Mouse (Mus musculus): ENCODE results near the gene Uqcc2. TPM values are rescaled to one million over a fixed set of nuclear protein-coding genes. Genes with fewer than 3 reads are reported as not detected.
A peak's percentile ranks its signal among the peaks of the same experiment; 100 is the strongest.

Gene Uqcc2
- total RNA-seq, 2 experiments from 2014 or later = 182 to 220 TPM

DNA sequence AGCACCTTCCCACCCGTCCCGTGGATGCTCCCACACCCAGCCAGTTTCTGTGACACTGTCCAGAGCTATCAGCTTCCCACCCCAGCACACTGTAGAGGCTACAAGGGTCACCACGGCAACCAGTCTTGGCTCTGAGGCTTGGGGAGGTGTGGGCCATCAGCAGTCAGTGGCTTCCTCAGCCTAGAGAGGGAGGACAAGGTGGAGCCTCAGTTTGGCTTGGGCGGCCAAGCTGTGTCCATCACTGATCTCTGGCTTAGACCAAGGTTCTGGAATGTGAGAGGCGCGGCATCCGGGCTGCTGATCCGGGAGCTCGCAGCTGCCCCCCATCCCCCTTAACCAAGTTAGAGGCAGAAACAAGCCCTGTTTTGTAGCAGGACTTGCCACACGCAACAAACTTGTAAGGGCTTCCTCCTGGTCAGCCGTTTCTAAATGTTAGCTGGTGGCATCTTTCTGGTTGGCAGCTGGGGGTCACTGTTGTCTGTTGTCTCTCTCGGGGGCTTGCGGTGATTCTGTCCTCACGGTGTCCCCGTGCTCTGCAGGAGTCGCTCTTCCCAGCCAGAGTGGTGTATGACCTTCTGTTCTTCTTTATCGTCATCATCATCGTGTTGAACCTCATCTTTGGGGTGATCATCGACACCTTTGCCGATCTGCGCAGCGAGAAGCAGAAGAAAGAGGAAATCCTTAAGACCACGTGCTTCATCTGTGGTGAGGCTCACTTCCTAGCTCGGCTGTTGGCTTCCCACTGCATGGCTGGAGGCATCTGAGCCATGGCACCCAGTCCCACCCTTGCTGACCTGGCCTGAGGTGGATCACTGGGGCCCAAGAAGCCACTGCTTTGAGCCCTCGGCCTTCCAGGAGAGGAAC is 14.8 kb downstream of the Uqcc2 start:
- H3K4me3 ChIP-seq = no peak overlapping the region
- DNase-seq (ENCODE audit: low spot score in 2 of 2) = no peak
- no peak overlapping the region for H3K27ac ChIP-seq
- TF ChIP-seq CTCF (conservative IDR thresholded peaks at IDR 0.05) = no peak

DNA sequence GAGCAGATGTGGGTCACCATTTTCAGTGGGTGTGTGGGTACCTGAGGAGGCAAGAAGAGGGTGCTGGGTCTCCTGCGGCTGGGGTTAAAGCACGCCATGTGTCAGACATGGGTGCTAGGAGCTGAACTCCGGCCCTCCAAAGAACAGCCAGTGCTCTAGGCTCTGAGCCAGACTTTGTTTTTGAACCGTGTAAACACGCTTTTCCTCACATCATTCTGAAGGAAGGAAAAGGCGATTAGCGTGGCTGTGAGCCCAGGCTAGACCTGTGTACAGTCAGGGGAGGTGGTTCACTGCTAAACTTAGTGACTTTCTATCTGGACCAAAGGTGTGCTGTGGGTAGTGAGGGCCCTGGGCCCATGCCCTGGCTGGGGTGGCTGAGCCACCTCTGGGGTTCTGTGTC is 23.6 kb downstream of the Uqcc2 start:
- no peak for DNase-seq (ENCODE audit: low spot score in 2 of 2)
- no peak overlapping the region for H3K4me3 ChIP-seq
- TF ChIP-seq CTCF (conservative IDR thresholded peaks at IDR 0.05) = no peak
- H3K27ac ChIP-seq = no peak overlapping the region

DNA sequence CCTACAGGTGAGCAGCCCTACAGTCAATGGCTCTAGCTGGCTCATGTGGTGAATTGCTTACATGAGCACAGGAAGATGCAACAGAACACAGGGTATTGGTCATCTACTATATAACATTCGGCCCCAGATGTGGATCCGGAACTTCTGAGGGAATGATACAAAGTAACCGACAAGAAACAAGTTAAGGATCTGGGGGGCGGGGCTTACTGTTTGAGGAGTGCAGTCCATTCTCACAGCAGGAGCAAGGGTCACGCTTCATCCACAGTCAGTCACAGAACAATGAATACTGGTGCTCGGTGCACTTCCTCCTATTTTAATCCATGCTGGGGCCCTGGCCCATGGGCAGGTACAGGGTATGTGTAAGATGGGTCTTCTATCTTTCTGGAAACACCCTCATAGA is 25.8 kb downstream of the Uqcc2 start:
- DNase-seq (ENCODE audit: low spot score in 2 of 2) = no peak
- TF ChIP-seq CTCF (conservative IDR thresholded peaks at IDR 0.05) = no peak
- Histone ChIP-seq H3K27ac (no peak overlapping the region), H3K4me3 (no peak overlapping the region)

- Histone ChIP-seq H3K27ac (no peak overlapping the region), H3K4me3 (no peak overlapping the region)
- TF ChIP-seq CTCF (conservative IDR thresholded peaks at IDR 0.05) = peak; percentile 67
- no peak for DNase-seq (ENCODE audit: low spot score in 2 of 2)
These were observed 27.0 kb downstream of the Uqcc2 start for GRCm38 (mm10) chr17:27106745-27107144.

DNA sequence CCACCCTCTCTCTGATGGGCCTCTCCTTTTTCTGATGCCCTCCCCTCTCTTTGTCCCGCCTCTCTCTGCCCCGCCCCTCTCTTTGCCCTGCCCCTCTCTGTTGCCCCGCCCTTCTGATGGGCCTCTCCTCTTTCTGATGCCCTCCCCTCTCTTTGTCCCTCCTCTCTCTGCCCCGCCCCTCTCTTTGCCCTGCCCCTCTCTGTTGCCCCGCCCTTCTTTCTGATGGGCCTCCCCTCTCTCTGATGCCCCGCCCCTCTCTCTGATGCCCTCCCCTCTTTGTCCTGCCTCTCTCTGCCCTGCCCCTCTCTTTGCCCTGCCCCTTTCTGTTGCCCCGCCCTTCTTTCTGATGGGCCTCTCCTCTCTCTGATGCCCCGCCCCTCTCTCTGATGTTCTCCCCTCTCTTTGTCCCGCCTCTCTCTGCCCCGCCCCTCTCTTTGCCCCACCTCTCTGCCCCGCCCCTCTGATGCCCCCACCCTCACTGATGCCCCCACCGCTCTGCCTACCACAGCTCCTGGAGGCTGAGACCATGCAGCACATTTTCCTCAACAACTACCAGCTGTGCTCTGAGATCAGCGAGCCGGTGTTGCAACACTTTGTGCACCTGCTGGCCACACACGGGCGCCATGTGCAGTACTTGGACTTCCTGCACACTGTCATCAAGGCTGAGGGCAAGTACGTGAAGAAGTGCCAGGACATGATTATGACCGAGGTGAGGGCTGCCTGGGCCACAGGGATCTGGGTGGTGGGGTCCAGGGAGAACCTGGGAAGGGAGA is 27.8 kb downstream of the Uqcc2 start:
- no peak overlapping the region for H3K27ac ChIP-seq
- H3K4me3 ChIP-seq = no peak overlapping the region
- DNase-seq (ENCODE audit: low spot score in 2 of 2) = no peak
- no peak for TF ChIP-seq CTCF (conservative IDR thresholded peaks at IDR 0.05)

DNA sequence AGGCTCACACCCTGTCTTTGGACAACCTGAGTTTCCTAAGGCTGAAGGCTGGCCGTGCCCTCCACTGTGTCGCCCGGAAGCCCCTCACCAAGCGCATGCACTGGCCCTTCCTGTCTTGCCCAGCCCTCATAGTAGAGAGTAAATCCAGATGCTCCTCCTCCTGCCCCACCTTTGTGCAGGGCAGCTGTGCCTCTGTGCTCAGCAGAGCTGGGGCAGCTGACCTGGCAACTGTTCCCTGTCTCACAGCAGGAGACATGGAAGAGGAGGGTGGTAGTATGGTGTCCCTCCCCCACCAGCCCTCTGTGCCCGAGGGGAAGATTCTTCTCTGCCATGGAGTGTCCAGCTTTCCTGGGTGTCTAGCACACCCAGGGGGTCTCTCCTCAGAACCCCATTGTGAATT is 32.0 kb downstream of the Uqcc2 start:
- DNase-seq (ENCODE audit: low spot score in 2 of 2) = no peak
- H3K4me3 ChIP-seq = no peak overlapping the region
- TF ChIP-seq CTCF (conservative IDR thresholded peaks at IDR 0.05) = no peak
- no peak overlapping the region for H3K27ac ChIP-seq

- no peak for DNase-seq (ENCODE audit: low spot score in 2 of 2)
- TF ChIP-seq CTCF (conservative IDR thresholded peaks at IDR 0.05) = 0 out of 2 replicates have a peak, but pooled peaks have one; percentile 26
- no peak overlapping the region for H3K4me3 ChIP-seq
These were observed 38.0 kb downstream of the Uqcc2 start for GRCm38 (mm10) chr17:27095690-27096089.

DNA sequence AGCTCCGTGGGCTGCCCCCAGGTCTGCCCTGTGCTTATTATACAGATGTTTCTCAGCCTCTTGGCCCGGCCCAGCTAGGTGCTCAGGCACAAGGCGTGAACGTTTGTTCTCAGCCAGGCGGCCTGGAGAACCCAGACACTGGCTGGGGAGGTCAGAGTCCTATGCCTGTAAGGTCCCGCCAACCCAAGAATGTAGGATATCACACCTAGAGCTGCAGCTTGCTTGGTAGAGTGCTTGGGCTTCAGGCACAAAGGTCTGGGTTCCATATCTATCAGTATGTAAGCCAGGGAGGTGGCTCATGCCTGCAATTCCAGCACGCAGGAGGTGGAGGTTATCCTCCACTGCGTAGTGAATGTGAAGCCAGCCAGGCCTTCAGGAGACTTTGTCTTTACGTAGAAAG is 43.6 kb downstream of the Uqcc2 start:
- TF ChIP-seq CTCF (conservative IDR thresholded peaks at IDR 0.05) = no peak
- Histone ChIP-seq H3K27ac (no peak overlapping the region), H3K4me3 (no peak overlapping the region)
- DNase-seq (ENCODE audit: low spot score in 2 of 2) = no peak

More at GRCm38 (mm10) chr17:27095690-27096089, 38.0 kb downstream of the Uqcc2 start:
- no peak overlapping the region for H3K27ac ChIP-seq

DNA sequence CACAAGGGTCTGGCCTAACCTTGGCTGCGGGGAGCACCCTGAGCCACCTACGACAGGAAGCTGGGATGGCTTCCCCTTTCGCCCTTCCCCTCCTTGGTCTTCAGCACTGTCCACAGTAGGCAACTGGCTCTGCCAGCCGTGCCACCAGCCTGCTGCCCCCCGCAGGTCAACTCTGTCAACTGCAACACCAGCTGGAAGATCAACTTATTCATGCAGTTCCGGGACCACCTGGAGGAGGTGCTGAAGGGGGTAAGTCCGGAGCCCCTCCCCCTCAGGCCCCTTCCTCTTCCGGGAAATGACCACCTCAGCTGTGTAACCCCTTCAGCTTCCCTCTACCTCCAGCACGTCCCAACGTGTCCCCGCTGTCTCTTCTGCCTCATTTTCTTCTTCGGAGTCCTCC is 46.3 kb downstream of the Uqcc2 start:
- no peak for DNase-seq (ENCODE audit: low spot score in 2 of 2)
- Histone ChIP-seq H3K27ac (no peak overlapping the region), H3K4me3 (no peak overlapping the region)
- TF ChIP-seq CTCF (conservative IDR thresholded peaks at IDR 0.05) = peak; percentile 68

DNA sequence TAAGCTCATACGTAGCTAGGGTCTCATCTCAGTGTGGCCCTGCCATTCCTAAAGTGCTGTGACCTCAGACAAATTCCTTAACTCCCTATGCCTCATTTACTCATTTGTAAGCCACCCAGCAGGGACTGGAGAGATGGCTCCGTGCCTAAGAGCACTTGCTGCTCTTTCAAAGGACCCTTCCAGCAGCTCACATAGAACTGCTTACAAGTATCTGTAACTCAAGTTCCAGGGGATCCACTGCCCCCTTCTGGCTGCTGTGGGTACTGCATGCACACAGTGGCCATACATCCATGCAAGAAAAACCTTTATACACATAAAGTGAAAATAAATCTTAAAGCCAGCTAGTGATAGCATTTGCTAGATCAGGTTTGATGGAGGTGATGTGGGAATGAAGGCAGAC is 48.0 kb downstream of the Uqcc2 start:
- Histone ChIP-seq H3K27ac (no peak overlapping the region), H3K4me3 (no peak overlapping the region)
- peak; percentile 81 for TF ChIP-seq CTCF (conservative IDR thresholded peaks at IDR 0.05)
- no peak for DNase-seq (ENCODE audit: low spot score in 2 of 2)

DNA sequence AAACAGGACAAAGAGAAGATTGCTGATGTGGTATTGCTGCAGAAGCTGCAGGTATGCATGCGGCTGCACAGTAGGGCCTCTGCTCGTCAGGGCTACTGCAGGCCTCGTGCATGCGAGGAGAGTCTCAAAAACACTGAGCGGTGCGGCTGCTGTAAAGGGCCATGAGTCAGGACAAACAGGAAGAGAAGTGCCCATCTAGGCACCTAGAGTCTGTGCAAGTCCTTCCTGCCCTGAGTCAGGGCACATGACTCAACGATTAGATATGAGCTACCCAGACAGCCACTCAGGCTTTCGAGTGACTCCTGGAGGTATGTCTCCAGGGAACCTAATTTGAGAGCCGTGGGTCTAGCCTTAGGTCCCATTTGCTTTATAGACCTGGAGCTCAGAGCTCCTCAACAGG is 50.1 kb downstream of the Uqcc2 start:
- no peak for DNase-seq (ENCODE audit: low spot score in 2 of 2)
- no peak for TF ChIP-seq CTCF (conservative IDR thresholded peaks at IDR 0.05)
- H3K27ac ChIP-seq = no peak overlapping the region
- H3K4me3 ChIP-seq = no peak overlapping the region

DNA sequence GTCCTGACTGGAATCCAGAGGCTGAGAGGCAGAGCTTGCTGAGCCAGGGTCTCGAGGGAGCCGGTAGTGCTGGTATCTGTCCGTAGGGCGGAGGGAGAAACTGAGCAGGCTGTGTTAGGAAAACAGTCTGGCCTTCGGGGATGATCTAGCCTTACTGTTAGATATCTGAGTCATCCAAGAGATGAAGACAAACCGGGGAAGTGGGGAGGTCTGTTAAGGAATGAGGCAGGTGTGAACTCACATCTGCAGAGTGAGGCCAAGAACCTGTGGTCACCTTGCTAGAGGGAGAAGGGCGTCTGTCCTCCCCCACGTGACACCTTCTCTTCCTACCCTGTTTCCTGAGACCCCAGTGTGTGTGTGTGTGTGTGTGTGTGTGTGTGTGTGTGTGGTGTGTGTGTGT is 50.9 kb downstream of the Uqcc2 start:
- TF ChIP-seq CTCF (conservative IDR thresholded peaks at IDR 0.05) = no peak
- Histone ChIP-seq H3K27ac (no peak overlapping the region), H3K4me3 (no peak overlapping the region)
- DNase-seq (ENCODE audit: low spot score in 2 of 2) = no peak

GRCm38 (mm10) chr17:27081868-27082267 is 51.8 kb downstream of the Uqcc2 start:
- H3K4me3 ChIP-seq = no peak overlapping the region
- H3K27ac ChIP-seq = no peak overlapping the region
- no peak for TF ChIP-seq CTCF (conservative IDR thresholded peaks at IDR 0.05)
- DNase-seq (ENCODE audit: low spot score in 2 of 2) = no peak
